ENCODE assay signal across 8 mouse cellular contexts in genomic region chr9:54733921-54734638, GRCm38 (mm10). TPM values are rescaled to one million over a fixed set of nuclear protein-coding genes. Genes with fewer than 3 reads are reported as not detected.
DNase-seq lines count a peak whose midpoint lies in the region; ATAC-seq and TF ChIP-seq lines count a peak whose summit lies in the region.

Gene Wdr61 (minus strand): TSS chr9:54734519.

- peak; percentile 8; the same call in 1 of the 2 replicates for TF ChIP-seq CTCF in cortical plate, adult 2 months (IDR thresholded peaks at IDR 0.05; ENCODE audit: extremely low read depth, insufficient read depth, low read length)

- H3K4me1 ChIP-seq in cortical plate, adult 2 months (ENCODE audit: control insufficient read depth, insufficient read depth, low read length) = no peaks in the 10 kb centered on the region

- H3K27ac ChIP-seq in cortical plate, adult 2 months (ENCODE audit: insufficient read depth, low read length) = no peak within 1 kb of the TSS

- peak; percentile 85 for ATAC-seq in activated CD4-positive, CD25-positive, alpha-beta regulatory T cell, adult 4 months
- peak; percentile 94 for ATAC-seq in megakaryocyte progenitor cell, adult 5-6 weeks (replicated peaks; ENCODE audit: poor library complexity)

- DNase-seq in gastrocnemius, postnatal 10 days = peak; percentile 98
- DNase-seq in induced T-regulatory cell, adult 2 months (ENCODE audit: low read depth) = peak; percentile 98
- DNase-seq in left cerebral cortex, adult 9 months (ENCODE audit: low spot score in 2 of 2) = peak; percentile 88 to 96
- DNase-seq in right cerebral cortex, postnatal 14 days = peak; percentile 97
- peak; percentile 98 for DNase-seq in urinary bladder, postnatal 36 days (ENCODE audit: low spot score in 2 of 2)

- peak; percentile 94 for TF ChIP-seq POLR2A in cortical plate, adult 2 months (IDR thresholded peaks at IDR 0.05; ENCODE audit: extremely low read depth, insufficient read depth, low read length)

- peak within 1 kb of the TSS; percentile 51 for H3K4me3 ChIP-seq in cortical plate, adult 2 months (ENCODE audit: insufficient read depth, low read length)

RNA-seq across cellular contexts. Expression of gene Wdr61, which starts in this region (rescaled TPM):
- polyA plus RNA-seq in activated CD4-positive, CD25-positive, alpha-beta regulatory T cell, adult 4 months (2017; shearing (Covaris generic)) = 100 to 1,000 TPM; 123 to 134 TPM
- 61.2 and 62.6 TPM in 2 replicates for polyA plus RNA-seq in cortical plate, adult 2 months (2012; rRNA removed)
- total RNA-seq in gastrocnemius, postnatal 10 days (2021) = 10 to 100 TPM; 27.6 to 32.0 TPM
- total RNA-seq in megakaryocyte progenitor cell, adult 5-6 weeks (2015) = 127 and 129 TPM in 2 replicates
- total RNA-seq in megakaryocyte progenitor cell, adult 5-6 weeks (2017) = 68.9 and 94.4 TPM in 2 replicates
